Mouse (Mus musculus) skeletal muscle tissue, adult 2 months (tissue): ENCODE measurements around the gene Gm14214.

ENCODE experiments used
- DNase-seq: peaks from one replicate; pipeline ENCODE4 v3.0.0-alpha.2; 2012; ENCODE audit warnings: low read depth, low spot score

Gm14214 gene

GRCm38 (mm10) chr2:154776496-154776895, 6.7 kb upstream of the Gm14214 start:
- DNase-seq: no peak

GRCm38 (mm10) chr2:154774032-154774431, 4.2 kb upstream of the Gm14214 start:
- DNase-seq: no peak

DNA sequence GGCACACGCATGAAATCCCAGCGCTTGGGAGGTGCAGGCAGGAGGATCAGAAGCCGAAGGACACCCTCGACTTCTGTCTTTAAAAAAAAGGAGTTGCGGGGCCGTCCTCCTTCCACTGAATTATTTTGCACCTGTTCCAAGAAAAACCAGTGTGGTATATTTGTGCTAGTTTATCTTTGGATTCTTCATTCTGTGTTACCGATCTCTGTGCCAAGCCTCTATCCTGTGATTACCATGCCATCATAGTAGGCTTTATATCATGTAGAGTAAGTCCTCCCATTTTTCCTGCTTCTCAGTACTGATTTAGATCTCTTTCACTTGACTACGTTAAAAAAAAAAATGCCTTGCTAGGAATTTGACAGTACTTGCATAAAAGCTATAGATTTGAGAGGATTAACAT, 1.8 kb upstream of the Gm14214 start:
- DNase-seq: no peak

DNA sequence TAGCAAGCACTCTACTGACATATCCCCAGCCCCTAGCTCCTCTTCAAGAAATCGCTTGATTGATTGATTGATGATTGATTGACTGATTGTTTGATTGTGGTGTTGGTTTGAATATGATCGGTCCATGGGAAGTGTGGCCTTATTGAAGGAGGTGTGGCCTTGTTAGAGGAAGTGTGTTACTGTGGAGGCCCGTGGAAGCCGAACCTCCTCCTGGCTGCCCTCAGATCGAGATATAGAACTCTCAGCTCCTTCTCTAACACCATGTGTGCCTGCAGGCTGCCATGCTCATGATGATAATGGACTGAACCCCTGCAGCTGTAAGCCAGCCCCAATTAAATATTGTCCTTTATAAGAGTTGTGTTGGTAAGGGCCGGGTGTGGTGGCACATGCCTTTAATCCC, 2.8 kb downstream of the Gm14214 start:
- DNase-seq: no peak

DNA sequence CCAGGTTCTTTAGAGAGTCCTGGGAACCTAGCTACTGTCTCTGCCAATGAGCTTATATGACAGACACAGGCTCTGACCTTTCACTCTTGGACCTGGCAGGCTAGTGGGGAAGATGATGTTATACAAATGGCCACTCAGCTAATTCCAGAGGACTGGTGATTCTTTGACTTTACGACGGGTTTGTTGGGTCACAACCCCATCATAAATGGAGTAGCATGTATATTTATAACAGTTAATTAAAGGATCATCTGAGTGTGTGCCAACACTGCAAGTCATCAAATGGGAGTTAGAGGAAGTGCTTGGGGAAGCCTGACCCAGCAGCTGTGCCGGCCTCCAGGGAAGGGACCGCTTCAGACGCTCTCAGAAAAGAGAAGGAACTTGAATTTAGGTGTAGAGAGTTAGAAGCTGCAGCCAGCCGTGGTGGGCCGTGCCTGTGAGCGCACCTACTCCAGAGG, 4.2 kb downstream of the Gm14214 start:
- DNase-seq: peak; percentile 35

DNA sequence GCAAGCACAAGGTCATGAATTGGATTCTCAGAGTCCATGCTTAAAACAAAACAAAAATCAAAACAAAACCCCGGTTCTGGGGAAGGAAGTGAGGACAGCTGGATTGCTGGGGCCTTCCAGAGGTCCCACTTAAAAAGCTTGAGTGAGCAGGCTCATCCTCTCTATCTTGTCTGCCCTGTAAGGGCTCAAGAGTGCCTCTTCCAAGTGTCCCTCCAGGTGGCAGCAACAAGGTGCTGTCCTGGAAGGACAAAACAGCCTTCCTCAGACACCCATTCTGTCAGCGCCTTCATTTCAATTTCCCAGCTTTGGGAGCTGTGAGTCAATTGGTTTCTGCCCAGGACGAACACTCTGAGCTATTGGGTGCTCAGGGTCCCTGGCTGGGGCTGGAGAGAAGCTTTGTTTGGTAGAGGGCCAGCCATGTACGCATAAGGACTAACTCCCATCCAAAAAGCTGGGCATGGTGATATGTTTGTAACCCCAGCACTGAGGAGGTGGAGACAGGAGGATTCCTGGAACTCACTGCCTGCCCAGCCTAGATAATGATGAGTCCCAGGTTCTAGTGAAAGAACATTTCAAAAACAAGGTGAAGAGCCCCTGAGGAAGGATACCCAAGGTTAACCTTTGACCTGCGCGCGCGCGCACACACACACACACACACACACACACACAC, 4.9 kb downstream of the Gm14214 start:
- peak; percentile 9 for DNase-seq

DNA sequence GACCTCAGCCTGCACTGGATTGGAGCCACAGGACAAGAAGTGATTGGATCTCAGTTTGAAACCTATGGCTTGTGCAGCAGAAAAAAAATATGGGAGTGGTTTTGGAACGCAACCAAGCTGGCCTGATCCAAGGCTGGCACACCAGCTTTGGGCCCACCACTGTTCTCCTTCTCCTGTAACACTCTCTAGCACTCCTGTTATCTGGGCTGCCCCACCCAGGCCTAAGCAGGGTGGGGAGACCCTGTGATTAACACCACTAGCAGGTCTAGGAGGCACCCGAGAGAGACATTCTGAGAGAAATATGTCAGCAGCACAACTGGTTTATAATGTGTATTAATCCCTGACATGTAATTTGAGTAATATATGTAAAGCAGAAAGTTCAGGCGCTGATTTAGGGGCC, 6.6 kb downstream of the Gm14214 start:
- no peak for DNase-seq

- no peak for DNase-seq
These were observed 11.4 kb downstream of the Gm14214 start for GRCm38 (mm10) chr2:154758454-154758853.

- DNase-seq: no peak
These were observed 12.1 kb downstream of the Gm14214 start for GRCm38 (mm10) chr2:154757691-154758090.

GRCm38 (mm10) chr2:154755791-154756190, 14.0 kb downstream of the Gm14214 start:
- DNase-seq: peak; percentile 11

GRCm38 (mm10) chr2:154754068-154754560, 15.7 kb downstream of the Gm14214 start:
- DNase-seq: no peak

DNA sequence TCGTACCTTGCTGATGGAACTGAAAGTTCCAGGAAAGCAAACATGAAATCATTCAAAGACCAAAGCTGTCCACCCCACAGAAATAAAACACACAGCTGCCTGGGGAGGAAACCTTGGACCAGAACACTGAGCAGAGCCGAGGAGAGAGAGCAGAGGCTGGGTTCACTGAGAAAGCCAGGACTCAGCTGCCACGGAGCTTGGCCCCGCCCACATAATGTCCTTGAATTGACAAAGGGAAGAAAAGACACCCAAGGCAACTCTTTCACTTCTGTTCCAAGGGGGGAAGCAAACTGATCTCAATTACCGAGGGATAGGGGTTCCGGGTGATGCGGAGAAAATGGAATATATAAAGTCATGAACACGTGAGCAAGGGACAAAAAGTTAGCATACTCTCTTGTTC, 17.9 kb downstream of the Gm14214 start:
- no peak for DNase-seq

GRCm38 (mm10) chr2:154749046-154750036, 20.5 kb downstream of the Gm14214 start:
- DNase-seq: no peak

DNA sequence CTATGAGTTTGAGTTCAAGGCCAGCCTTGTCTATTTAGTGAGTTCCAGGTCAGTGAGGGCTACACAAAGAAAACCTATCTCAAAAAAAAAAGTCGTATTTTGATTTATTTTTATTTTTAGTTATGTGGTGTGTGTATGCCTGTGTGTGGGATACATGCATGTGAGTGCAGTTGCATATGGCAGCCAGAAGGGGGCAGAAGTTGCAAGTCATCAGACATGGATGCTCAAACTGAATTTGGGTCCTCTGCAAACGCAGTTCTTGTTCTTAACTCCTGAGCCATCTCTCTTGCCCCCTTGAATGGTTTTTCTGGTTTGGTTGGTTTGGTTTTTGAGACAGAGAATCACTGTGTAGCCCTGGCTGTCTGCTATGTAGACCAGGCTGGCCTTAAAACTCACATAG, 21.4 kb downstream of the Gm14214 start:
- no peak for DNase-seq

- no peak for DNase-seq
These were observed 25.9 kb downstream of the Gm14214 start for GRCm38 (mm10) chr2:154743915-154744314.

DNA sequence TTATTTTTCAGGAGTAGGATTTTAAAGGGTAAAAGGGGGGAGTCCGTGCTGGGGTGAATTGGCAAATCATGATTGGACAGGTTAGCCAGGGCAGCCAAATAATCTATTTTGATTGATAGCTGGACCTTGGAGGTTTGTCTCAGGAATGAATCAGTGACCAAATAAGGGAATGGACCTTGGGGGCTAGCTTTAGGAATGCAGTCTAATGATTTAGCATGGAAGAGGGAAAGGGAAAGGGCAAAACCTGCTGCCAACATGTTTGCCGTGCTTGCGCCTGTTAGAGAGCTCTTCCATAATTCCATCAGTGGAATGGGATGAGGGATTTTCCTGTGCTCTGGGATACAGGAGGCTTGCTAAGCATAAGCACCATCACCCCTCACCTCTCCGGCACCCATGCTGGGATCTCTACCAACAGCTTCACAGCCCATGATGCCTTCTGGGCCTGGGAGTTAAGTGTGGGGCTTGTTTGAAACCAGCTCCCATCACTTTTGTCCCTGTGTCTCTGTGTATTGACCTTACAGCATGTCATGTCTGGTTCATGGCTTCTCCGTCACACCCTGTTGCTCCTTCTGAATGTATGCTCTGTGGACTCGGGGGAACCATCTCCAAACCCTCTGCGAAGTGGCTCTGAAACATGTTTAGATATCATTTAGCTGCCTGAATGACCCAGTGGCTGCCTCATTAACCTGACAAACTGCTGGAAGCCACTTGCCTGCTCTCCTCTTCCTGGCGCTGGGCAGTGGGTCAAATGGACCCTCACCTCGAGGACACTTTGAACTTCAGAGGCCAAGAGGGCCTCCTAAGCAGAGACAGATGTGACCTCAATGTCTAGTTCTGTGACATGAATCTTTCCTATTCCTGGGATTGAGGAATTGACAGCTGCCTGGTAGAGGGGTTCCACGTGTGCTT, 26.7 kb downstream of the Gm14214 start:
- DNase-seq: no peak

DNA sequence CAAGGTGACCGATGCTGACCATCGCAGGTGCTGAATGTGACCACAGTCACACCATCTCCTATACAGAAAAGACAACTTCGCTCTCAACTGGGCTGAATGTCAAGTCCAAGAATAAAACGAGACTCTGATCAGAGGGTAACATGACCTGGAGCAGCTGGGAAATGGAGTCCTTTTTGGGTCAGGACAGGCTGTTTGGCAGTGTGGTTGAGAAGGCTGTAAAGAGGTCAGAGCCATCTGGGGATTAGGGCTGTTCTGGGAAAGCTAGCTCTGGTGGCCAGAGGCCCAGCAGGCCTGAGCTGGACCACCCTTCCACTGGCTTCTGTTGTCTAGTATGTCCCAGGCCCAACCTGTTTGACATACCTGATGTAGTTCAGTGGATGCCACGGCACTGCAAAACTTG, 31.2 kb downstream of the Gm14214 start:
- peak; percentile 45 for DNase-seq

DNA sequence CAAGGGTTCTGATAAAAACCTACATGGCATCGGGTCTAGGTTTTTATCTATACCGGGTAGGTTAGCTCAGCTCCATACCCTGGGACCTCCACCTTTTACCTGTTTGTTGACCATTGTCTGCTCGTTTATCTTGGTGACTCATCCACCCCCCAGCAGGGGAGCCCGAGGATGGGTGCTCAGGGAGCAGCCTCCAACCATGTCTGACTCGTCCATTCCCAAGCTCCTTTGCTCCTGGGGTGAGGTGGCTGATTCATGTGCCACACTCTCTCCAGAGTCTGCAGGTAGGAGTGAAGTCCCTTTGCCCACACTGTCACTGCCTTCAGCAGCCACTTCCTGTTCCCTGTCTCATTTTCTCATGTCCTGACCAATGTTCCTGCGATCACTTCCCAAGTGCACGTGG, 33.8 kb downstream of the Gm14214 start:
- DNase-seq: no peak

DNA sequence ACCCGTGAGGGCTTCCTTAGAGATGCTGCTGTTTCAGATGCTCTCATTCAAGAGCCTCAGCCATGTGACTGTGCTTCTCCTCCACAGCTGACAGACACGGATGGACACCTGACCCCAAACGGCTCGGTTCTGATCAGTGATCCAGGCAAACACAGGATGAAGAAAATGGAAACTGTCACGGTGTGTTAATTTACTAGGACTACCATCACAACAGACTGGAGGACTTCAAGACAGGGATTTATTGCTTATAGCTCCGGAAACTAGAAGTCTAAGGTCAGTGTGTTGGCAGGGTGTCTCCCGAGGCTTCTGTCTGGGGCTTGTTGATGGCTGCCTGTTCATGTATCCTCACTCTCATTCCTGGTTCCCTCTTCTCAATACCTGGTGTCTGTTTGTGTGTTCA, 34.4 kb downstream of the Gm14214 start:
- DNase-seq: no peak

DNA sequence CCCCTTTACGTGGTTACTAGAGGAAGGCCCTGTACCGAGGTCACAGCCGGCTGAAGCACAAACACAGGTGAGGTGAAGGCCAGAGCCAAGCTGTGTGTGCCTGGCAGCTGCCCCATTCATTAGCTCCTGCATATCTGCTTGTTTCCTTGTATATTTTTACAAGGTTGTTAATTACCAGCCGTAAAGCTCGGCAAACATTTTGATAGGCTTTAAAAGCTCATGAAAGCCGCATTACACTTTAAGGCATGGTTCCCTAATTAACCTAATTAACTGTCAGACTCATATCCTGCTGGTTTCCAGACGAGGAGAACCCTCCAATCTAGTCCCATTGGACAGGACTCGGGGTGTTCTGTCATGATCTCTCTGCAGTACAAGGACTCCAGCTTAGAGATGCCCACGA, 34.9 kb downstream of the Gm14214 start:
- no peak for DNase-seq

GRCm38 (mm10) chr2:154732503-154733141, 37.2 kb downstream of the Gm14214 start:
- no peak for DNase-seq
